Mouse (Mus musculus) myocyte (in vitro differentiated cells): ENCODE measurements at regions not wholly inside any gene's neighbourhood (a gene's known extent, or its start where the extent isn't known, plus 50 kb on each side); places are given as distances from the start of the nearest gene placed in this dataset.

Experiments
- H3K27me3 ChIP-seq: one replicate; pipeline ENCODE4 v1.6.1; 2011; ENCODE audit not compliant: control insufficient read depth, insufficient read depth, insufficient read length
- H3K36me3 ChIP-seq: one replicate; pipeline ENCODE4 v1.6.1; 2011; ENCODE audit not compliant: control insufficient read depth, insufficient read depth
- H3K4me2 ChIP-seq: one replicate; pipeline ENCODE4 v1.6.1; 2011; ENCODE audit warnings: low read depth, control low read depth
- H3K4me3 ChIP-seq: one replicate; pipeline ENCODE4 v1.5.1; 2011; ENCODE audit warnings: mild to moderate bottlenecking, control low read depth, moderate library complexity
- H3K79me2 ChIP-seq: one replicate; pipeline ENCODE4 v1.6.1; 2011; ENCODE audit not compliant: control insufficient read depth, insufficient read depth
- H3ac ChIP-seq: one replicate; pipeline ENCODE4 v1.6.1; 2011; ENCODE audit not compliant: control insufficient read depth, insufficient read length
- CEBPB ChIP-seq: IDR thresholded peaks from 2 replicates; pipeline ENCODE4 v1.6.1; 2011; ENCODE audit warnings: mild to moderate bottlenecking, moderate library complexity; ENCODE audit not compliant: poor library complexity, insufficient read depth, severe bottlenecking
- E2F4 ChIP-seq: IDR thresholded peaks from one replicate; pipeline ENCODE4 v1.6.1; 2011; ENCODE audit warnings: mild to moderate bottlenecking, control low read depth, moderate library complexity; ENCODE audit not compliant: insufficient read depth
- MAX ChIP-seq: IDR thresholded peaks from one replicate; pipeline ENCODE4 v1.6.1; 2011; ENCODE audit warnings: low read depth, mild to moderate bottlenecking, control low read depth
- MYOD1 ChIP-seq, 3 experiments: IDR thresholded peaks; one replicate each; pipeline ENCODE4 v1.6.1; 2011; ENCODE audit warnings: control low read depth in 2 of 3, low read depth in 2 of 3, mild to moderate bottlenecking in 2 of 3, moderate library complexity in 1 of 3; ENCODE audit not compliant: insufficient read length in 2 of 3, control insufficient read depth in 1 of 3
- MYOG ChIP-seq, 3 experiments: IDR thresholded peaks; one replicate each; pipeline ENCODE4 v1.6.1; 2011; ENCODE audit warnings: control low read depth in 2 of 3, low read depth in 2 of 3, mild to moderate bottlenecking in 2 of 3; ENCODE audit not compliant: insufficient read length in 2 of 3, control insufficient read depth in 1 of 3, insufficient read depth in 1 of 3
- POLR2A ChIP-seq: IDR thresholded peaks from one replicate; pipeline ENCODE4 v1.6.1; 2011; ENCODE audit warnings: low read depth, mild to moderate bottlenecking, control low read depth, moderate library complexity; ENCODE audit not compliant: insufficient read length
- POLR2AphosphoS2 ChIP-seq: IDR thresholded peaks from one replicate; pipeline ENCODE4 v1.6.1; 2011; ENCODE audit warnings: low read depth, control low read depth; ENCODE audit not compliant: insufficient read length
- REST ChIP-seq: IDR thresholded peaks from one replicate; pipeline ENCODE4 v1.6.1; 2011; ENCODE audit warnings: mild to moderate bottlenecking, control low read depth, moderate library complexity; ENCODE audit not compliant: insufficient read depth, insufficient read length
- SRF ChIP-seq: IDR thresholded peaks from one replicate; pipeline ENCODE4 v1.6.1; 2011; ENCODE audit warnings: low read depth; ENCODE audit not compliant: control insufficient read depth, insufficient read length
- TCF12 ChIP-seq: IDR thresholded peaks from one replicate; pipeline ENCODE4 v1.6.1; 2011; ENCODE audit warnings: mild to moderate bottlenecking, control low read depth; ENCODE audit not compliant: poor library complexity, insufficient read depth, severe bottlenecking
- TCF3 ChIP-seq: IDR thresholded peaks from one replicate; pipeline ENCODE4 v1.6.1; 2011; ENCODE audit warnings: low read depth, control low read depth; ENCODE audit not compliant: insufficient read length
- USF1 ChIP-seq: IDR thresholded peaks from one replicate; pipeline ENCODE4 v1.6.1; 2011; ENCODE audit warnings: low read depth, mild to moderate bottlenecking, control low read depth, moderate library complexity

- no peak overlapping the region for H3K4me3 ChIP-seq
- H3K36me3 ChIP-seq, result no peaks in the 10 kb centered on the region
- H3K27me3 ChIP-seq, result no peaks in the 10 kb centered on the region
- H3ac ChIP-seq, result no peak overlapping the region
- H3K4me2 ChIP-seq, result no peak overlapping the region
- TF ChIP-seq REST, result no peak
- no peak for TF ChIP-seq TCF3
- TF ChIP-seq USF1, result no peak
- H3K79me2 ChIP-seq, result no peaks in the 10 kb centered on the region
These were observed 108.9 kb upstream of the Arhgap28 start for GRCm38 (mm10) chr17:68112763-68113330.

DNA sequence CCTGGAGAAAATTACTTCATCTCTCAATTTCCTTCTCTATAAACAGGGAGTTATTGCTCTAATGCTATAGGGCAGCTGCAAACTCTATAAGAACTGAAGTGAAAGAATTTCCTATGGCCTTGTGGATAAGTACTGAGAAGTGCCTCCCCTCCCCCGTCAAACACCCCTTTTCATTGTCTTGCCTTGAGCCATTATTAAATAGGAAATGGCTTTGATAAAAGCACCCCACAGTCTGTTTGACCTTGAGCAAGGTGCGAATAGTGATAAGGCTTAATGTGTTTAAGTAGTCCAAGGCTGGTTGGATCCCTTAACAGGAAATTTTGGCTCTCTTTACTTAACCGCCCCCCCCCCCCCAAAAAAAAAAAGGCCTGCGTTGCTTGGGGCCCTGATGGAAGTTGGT is 111.7 kb upstream of the Arhgap28 start:
- no peaks in the 10 kb centered on the region for H3K27me3 ChIP-seq
- no peaks in the 10 kb centered on the region for H3K79me2 ChIP-seq
- H3ac ChIP-seq, result no peak overlapping the region
- TF ChIP-seq E2F4, result no peak
- TF ChIP-seq MYOD1 (IDR thresholded peaks at IDR 0.05; ENCODE audit: control insufficient read depth in 1 of 3, insufficient read length in 2 of 3, low read depth in 2 of 3), result no peak
- no peak for TF ChIP-seq USF1
- TF ChIP-seq POLR2A, result no peak
- no peak for TF ChIP-seq MAX
- TF ChIP-seq SRF, result no peak
- TF ChIP-seq REST, result no peak
- no peak for TF ChIP-seq CEBPB
- TF ChIP-seq MYOG (IDR thresholded peaks at IDR 0.05; ENCODE audit: control insufficient read depth in 1 of 3, insufficient read depth in 1 of 3, insufficient read length in 2 of 3, low read depth in 2 of 3), result no peak
- TF ChIP-seq TCF3, result no peak
- TF ChIP-seq TCF12, result no peak
- TF ChIP-seq POLR2AphosphoS2, result no peak
- H3K36me3 ChIP-seq, result no peaks in the 10 kb centered on the region
- H3K4me2 ChIP-seq, result no peak overlapping the region
- H3K4me3 ChIP-seq, result no peak overlapping the region

- Histone ChIP-seq H3K4me2 (no peak overlapping the region), H3K79me2 (no peaks in the 10 kb centered on the region), H3K36me3 (no peaks in the 10 kb centered on the region), H3ac (no peak overlapping the region), H3K27me3 (no peaks in the 10 kb centered on the region), H3K4me3 (no peak overlapping the region)
- no peak for TF ChIP-seq TCF3
- no peak for TF ChIP-seq TCF12
- no peak for TF ChIP-seq MYOG (IDR thresholded peaks at IDR 0.05; ENCODE audit: control insufficient read depth in 1 of 3, insufficient read depth in 1 of 3, insufficient read length in 2 of 3, low read depth in 2 of 3)
- no peak for TF ChIP-seq REST
- no peak for TF ChIP-seq POLR2A
- TF ChIP-seq E2F4, result no peak
- no peak for TF ChIP-seq USF1
- no peak for TF ChIP-seq MAX
- no peak for TF ChIP-seq POLR2AphosphoS2
- TF ChIP-seq MYOD1 (IDR thresholded peaks at IDR 0.05; ENCODE audit: control insufficient read depth in 1 of 3, insufficient read length in 2 of 3, low read depth in 2 of 3), result no peak
- TF ChIP-seq CEBPB, result no peak
- TF ChIP-seq SRF, result no peak
These were observed 115.3 kb upstream of the Arhgap28 start for GRCm38 (mm10) chr17:68119055-68119698.

- Histone ChIP-seq H3K36me3 (no peaks in the 10 kb centered on the region), H3ac (no peak overlapping the region), H3K27me3 (no peaks in the 10 kb centered on the region), H3K4me3 (no peak overlapping the region), H3K79me2 (no peaks in the 10 kb centered on the region), H3K4me2 (no peak overlapping the region)
- TF ChIP-seq POLR2AphosphoS2 (no peak), E2F4 (no peak), USF1 (no peak), TCF3 (no peak), MAX (no peak), CEBPB (no peak), MYOD1 (IDR thresholded peaks at IDR 0.05; ENCODE audit: control insufficient read depth in 1 of 3, insufficient read length in 2 of 3, low read depth in 2 of 3) (no peak), POLR2A (no peak), REST (no peak), MYOG (IDR thresholded peaks at IDR 0.05; ENCODE audit: control insufficient read depth in 1 of 3, insufficient read depth in 1 of 3, insufficient read length in 2 of 3, low read depth in 2 of 3) (no peak), TCF12 (no peak), SRF (no peak)
These were observed 116.3 kb upstream of the Arhgap28 start for GRCm38 (mm10) chr17:68120230-68120629.

DNA sequence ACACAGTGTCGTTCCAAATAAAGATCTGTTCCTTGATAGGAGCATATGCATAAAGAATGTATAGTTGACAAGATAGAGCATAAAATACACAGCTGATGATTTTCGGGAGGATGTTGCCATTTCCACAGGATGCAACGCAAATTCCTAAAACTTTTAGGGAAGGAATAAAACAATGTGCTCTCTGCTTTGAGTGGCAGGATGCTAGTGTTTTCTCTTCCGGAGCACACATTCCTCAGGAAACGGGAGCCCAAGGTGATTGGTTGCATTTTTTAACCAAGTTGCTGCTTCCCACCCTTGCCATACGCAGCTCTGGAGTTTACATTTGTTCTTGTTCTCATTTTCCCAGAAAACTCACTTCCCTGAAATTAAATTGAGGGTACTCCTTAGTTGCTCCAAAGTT is 116.8 kb upstream of the Arhgap28 start:
- Histone ChIP-seq H3K4me3 (no peak overlapping the region), H3K4me2 (no peak overlapping the region), H3K27me3 (no peaks in the 10 kb centered on the region), H3K79me2 (no peaks in the 10 kb centered on the region), H3K36me3 (no peaks in the 10 kb centered on the region), H3ac (no peak overlapping the region)
- no peak for TF ChIP-seq USF1
- TF ChIP-seq POLR2A, result no peak
- TF ChIP-seq MYOG (IDR thresholded peaks at IDR 0.05; ENCODE audit: control insufficient read depth in 1 of 3, insufficient read depth in 1 of 3, insufficient read length in 2 of 3, low read depth in 2 of 3), result no peak
- TF ChIP-seq TCF3, result no peak
